Mouse (Mus musculus): Measurements from ENCODE around the gene Ttc26. TPM values are rescaled to one million over a fixed set of nuclear protein-coding genes. Genes with fewer than 3 reads are reported as not detected.

The Ttc26 gene
- 0.32 TPM for polyA plus RNA-seq (2017; shearing (Covaris generic))

DNA sequence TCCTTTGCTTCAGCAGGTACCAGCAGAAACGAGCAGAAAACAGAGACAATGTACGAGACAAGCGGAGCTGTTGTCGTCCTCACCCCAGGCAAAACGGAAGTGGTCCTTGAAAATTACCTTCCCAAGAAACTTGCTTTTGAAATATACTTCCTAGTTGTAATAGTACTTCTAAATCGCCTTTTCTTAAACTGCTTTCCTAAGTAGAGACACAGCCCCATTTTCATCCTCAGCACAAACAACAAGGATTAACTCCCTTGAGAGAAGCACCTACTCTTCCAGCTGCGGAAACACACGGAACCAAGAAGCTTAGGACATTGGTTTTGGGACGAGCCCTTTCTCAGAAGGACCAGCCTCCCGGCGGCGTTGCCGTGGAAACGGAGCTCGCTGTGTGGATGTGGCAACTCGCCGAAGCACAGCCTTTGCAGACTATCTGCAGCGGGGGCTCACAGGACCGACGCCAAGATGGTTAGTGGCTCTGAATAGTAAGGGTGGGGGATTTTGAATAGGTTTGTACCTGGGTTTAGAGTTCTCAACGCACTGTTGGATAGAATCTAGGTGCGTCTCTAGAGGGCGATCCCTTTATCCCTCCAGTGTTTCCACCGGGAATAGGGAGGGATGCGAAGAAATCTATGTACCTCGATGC lies at the start of gene Ttc26:
TSS of gene Ttc26 (plus strand) at position 341 of the 643 bp plus-strand sequence.

GRCm38 (mm10) chr6:38353811-38354722 lies 27.2 kb upstream of the Ttc26 start, which contains the start of gene Zc3hav1:
Gene Zc3hav1 (minus strand): TSS chr6:38354603.

DNA sequence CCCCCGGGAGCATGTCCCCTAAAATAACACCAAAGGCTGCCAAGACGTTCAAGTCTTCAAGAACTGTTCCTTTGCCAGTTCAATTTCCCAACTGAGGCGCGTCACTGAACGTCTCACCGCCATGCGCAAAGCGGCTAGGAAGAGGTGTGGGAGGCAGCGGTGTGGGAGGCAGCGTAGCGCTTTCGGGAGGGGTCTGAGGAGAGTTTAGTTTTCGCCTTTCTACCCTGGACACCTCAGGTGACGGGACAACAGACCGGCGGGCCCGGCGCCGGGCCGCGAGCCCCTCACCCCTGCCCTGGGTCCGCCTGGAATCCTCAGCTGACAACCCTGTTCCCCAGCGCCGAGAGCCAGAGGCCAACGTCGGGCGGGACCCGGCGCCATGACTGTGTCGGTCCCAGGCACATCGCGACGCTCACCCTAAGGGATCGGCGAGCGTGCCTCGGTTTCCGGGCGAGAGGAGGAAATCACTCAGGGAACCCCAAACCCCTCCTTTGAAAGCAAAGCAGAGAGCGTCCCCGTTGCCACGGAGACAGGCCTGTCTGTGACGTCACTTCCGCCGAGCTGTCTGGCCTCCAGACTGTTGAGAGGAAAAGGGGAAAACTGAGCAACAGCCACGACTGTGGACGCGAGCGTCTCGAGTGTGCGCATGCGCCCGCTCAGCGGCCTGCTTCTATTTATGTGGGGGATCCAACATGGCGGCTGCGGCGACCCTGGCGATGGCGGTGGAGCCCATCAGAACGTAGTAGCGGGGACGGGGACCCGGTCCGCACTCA lies 52.2 kb downstream of the Ttc26 start, which contains the start of gene Ubn2:
TSS of gene Ubn2 (plus strand) at position 690 of the 773 bp plus-strand sequence.

Other genes with a start within 250 kb of the Ttc26 start
- 0.09 TPM for gene D630045J12Rik, start 127.5 kb upstream of the Ttc26 start, polyA plus RNA-seq (2017; shearing (Covaris generic))
- gene Zc3hav1l, start 82.2 kb upstream of the Ttc26 start, polyA plus RNA-seq (2017; shearing (Covaris generic)): 0.50 TPM
- 332 TPM for gene Zc3hav1, start 26.9 kb upstream of the Ttc26 start, polyA plus RNA-seq (2017; shearing (Covaris generic))
- gene Ubn2, start 52.5 kb downstream of the Ttc26 start, polyA plus RNA-seq (2017; shearing (Covaris generic)): 28.1 TPM
- gene Fmc1, start 152.0 kb downstream of the Ttc26 start, polyA plus RNA-seq (2017; shearing (Covaris generic)): 49.8 TPM
- 62.6 TPM for gene Luc7l2, start 169.9 kb downstream of the Ttc26 start, polyA plus RNA-seq (2017; shearing (Covaris generic))